ENCODE assay signal across 13 mouse cellular contexts in genomic region chr1:135755287-135755686, GRCm38 (mm10). TPM values are rescaled to one million over a fixed set of nuclear protein-coding genes. Genes with fewer than 3 reads are reported as not detected.
A peak's percentile ranks its signal among the peaks of the same experiment; 100 is the strongest.
DNase-seq lines count a peak whose midpoint lies in the region; ATAC-seq and TF ChIP-seq lines count a peak whose summit lies in the region.
"Had no signal": no experiment of that assay in that cellular context is flagged by ENCODE, and none has a peak within 500 bp of the region (broad histone marks: within the 10 kb centered on the region; RNA-seq: fewer than 3 reads in every experiment).

No protein-coding gene starts in this region.

- H3K79me2 ChIP-seq in heart, adult 2 months (replicated peaks; ENCODE audit: control insufficient read depth, insufficient read depth, low read length), result no peaks in the 10 kb centered on the region

- WGBS in heart, adult 2 months, result 34% methylated on average over 9 of the region's 9 CpGs
- WGBS in heart, embryonic 12.5 days, result 45% methylated on average over 9 of the region's 9 CpGs
- 48% methylated on average over 9 of the region's 9 CpGs for WGBS in heart, embryonic 16.5 days
- WGBS in forebrain, postnatal 0 days, result 69% methylated on average over 9 of the region's 9 CpGs
- WGBS in forebrain, embryonic 16.5 days, result 63% methylated on average over 9 of the region's 9 CpGs

- no peak for TF ChIP-seq POLR2A in heart, adult 2 months (IDR thresholded peaks at IDR 0.05; ENCODE audit: insufficient read depth, low read depth, low read length)

- no peaks in the 10 kb centered on the region for H3K9me3 ChIP-seq in heart, embryonic 12.5 days (replicated peaks)
- no peaks in the 10 kb centered on the region for H3K9me3 ChIP-seq in heart, embryonic 16.5 days (replicated peaks; ENCODE audit: control insufficient read depth, low read length)
- no peaks in the 10 kb centered on the region for H3K9me3 ChIP-seq in forebrain, postnatal 0 days (ENCODE audit: low read length)
- H3K9me3 ChIP-seq in forebrain, embryonic 16.5 days (ENCODE audit: control insufficient read depth, low read length), result no peaks in the 10 kb centered on the region
- H3K9me3 ChIP-seq: limb, embryonic 15.5 days; midbrain, embryonic 12.5 days had no signal

- TF ChIP-seq CTCF in heart, adult 2 months (IDR thresholded peaks at IDR 0.05), result no peak
- no peak for TF ChIP-seq CTCF in forebrain, postnatal 0 days (IDR thresholded peaks at IDR 0.05; ENCODE audit: low read depth)

- H3K27me3 ChIP-seq in heart, adult 2 months (ENCODE audit: control insufficient read depth, insufficient read depth, low read length), result no peaks in the 10 kb centered on the region
- no peaks in the 10 kb centered on the region for H3K27me3 ChIP-seq in heart, embryonic 12.5 days (replicated peaks)
- H3K27me3 ChIP-seq in heart, embryonic 16.5 days (ENCODE audit: control insufficient read depth, insufficient read depth, low read length), result no peaks in the 10 kb centered on the region
- H3K27me3 ChIP-seq in forebrain, postnatal 0 days (ENCODE audit: insufficient read depth, low read length), result no peaks in the 10 kb centered on the region
- no peaks in the 10 kb centered on the region for H3K27me3 ChIP-seq in forebrain, embryonic 16.5 days (replicated peaks; ENCODE audit: control insufficient read depth, insufficient read depth, low read length)
- H3K27me3 ChIP-seq: limb, embryonic 15.5 days had no signal

- H3K4me3 ChIP-seq in heart, adult 2 months, result no peak overlapping the region
- no peak overlapping the region for H3K4me3 ChIP-seq in heart, embryonic 12.5 days
- H3K4me3 ChIP-seq in heart, embryonic 16.5 days (ENCODE audit: low read length), result no peak overlapping the region
- no peak overlapping the region for H3K4me3 ChIP-seq in forebrain, postnatal 0 days (ENCODE audit: low read depth, low read length)
- H3K4me3 ChIP-seq in forebrain, embryonic 16.5 days (replicated peaks; ENCODE audit: low read length), result no peak overlapping the region
- H3K4me3 ChIP-seq: limb, embryonic 15.5 days; midbrain, embryonic 12.5 days had no signal

- intact Hi-C loops in heart, adult 2 months (cut with DNase I), result no loop called here

- no peak overlapping the region for H3K9ac ChIP-seq in heart, adult 2 months (ENCODE audit: low read depth, low read length)
- H3K9ac ChIP-seq in heart, embryonic 12.5 days, result no peak overlapping the region
- H3K9ac ChIP-seq in heart, embryonic 16.5 days (ENCODE audit: low read length), result no peak overlapping the region
- no peak overlapping the region for H3K9ac ChIP-seq in forebrain, postnatal 0 days
- no peak overlapping the region for H3K9ac ChIP-seq in forebrain, embryonic 16.5 days (replicated peaks; ENCODE audit: low read depth, low read length)
- H3K9ac ChIP-seq: limb, embryonic 15.5 days; midbrain, embryonic 12.5 days had no signal

- no peaks in the 10 kb centered on the region for H3K36me3 ChIP-seq in heart, adult 2 months (ENCODE audit: control insufficient read depth, insufficient read depth, low read length)
- H3K36me3 ChIP-seq in heart, embryonic 12.5 days, result peaks cover 23% of the 10 kb centered on the region
- H3K36me3 ChIP-seq in heart, embryonic 16.5 days (ENCODE audit: control insufficient read depth, insufficient read depth), result peaks cover 9% of the 10 kb centered on the region
- no peaks in the 10 kb centered on the region for H3K36me3 ChIP-seq in forebrain, postnatal 0 days (ENCODE audit: insufficient read depth)
- no peaks in the 10 kb centered on the region for H3K36me3 ChIP-seq in forebrain, embryonic 16.5 days (ENCODE audit: control insufficient read depth, insufficient read depth)

- H3K27ac ChIP-seq in heart, adult 2 months, result peak overlapping the region; percentile 58
- H3K27ac ChIP-seq in heart, embryonic 12.5 days (ENCODE audit: poor library complexity, severe bottlenecking), result no peak overlapping the region
- no peak overlapping the region; the same call in 1 of the 2 replicates for H3K27ac ChIP-seq in heart, embryonic 16.5 days (ENCODE audit: low read length)
- no peak overlapping the region for H3K27ac ChIP-seq in forebrain, postnatal 0 days (ENCODE audit: low read depth, low read length)
- no peak overlapping the region for H3K27ac ChIP-seq in forebrain, embryonic 16.5 days (ENCODE audit: low read length)
- H3K27ac ChIP-seq: limb, embryonic 15.5 days; midbrain, embryonic 12.5 days had no signal

- H3K4me2 ChIP-seq in heart, embryonic 12.5 days, result no peak overlapping the region
- no peak overlapping the region for H3K4me2 ChIP-seq in heart, embryonic 16.5 days (ENCODE audit: low read depth, low read length)
- H3K4me2 ChIP-seq in forebrain, postnatal 0 days (ENCODE audit: low read depth), result no peak overlapping the region
- H3K4me2 ChIP-seq in forebrain, embryonic 16.5 days (ENCODE audit: low read length), result no peak overlapping the region
- H3K4me2 ChIP-seq: limb, embryonic 15.5 days; midbrain, embryonic 12.5 days had no signal

- H3K4me1 ChIP-seq in heart, adult 2 months (ENCODE audit: control insufficient read depth, insufficient read depth, low read length), result peaks cover 4% of the 10 kb centered on the region
- peaks cover 22% of the 10 kb centered on the region for H3K4me1 ChIP-seq in heart, embryonic 12.5 days (replicated peaks)
- peaks cover 8% of the 10 kb centered on the region for H3K4me1 ChIP-seq in heart, embryonic 16.5 days (ENCODE audit: control insufficient read depth, insufficient read depth, low read length)
- H3K4me1 ChIP-seq in forebrain, postnatal 0 days (ENCODE audit: insufficient read depth), result no peaks in the 10 kb centered on the region
- H3K4me1 ChIP-seq in forebrain, embryonic 16.5 days (replicated peaks; ENCODE audit: control insufficient read depth, insufficient read depth, low read length), result no peaks in the 10 kb centered on the region
- H3K4me1 ChIP-seq: midbrain, embryonic 12.5 days had no signal

- ATAC-seq in heart, embryonic 12.5 days (ENCODE audit: insufficient number of reproducible peaks, low FRiP score), result no peak
- ATAC-seq in heart, embryonic 16.5 days (replicated peaks; ENCODE audit: extremely low read depth, insufficient read depth, low FRiP score), result peak; percentile 18; the same call in 1 of the 2 replicates
- ATAC-seq in forebrain, postnatal 0 days, result no peak
- no peak for ATAC-seq in forebrain, embryonic 16.5 days
- no peak for ATAC-seq in megakaryocyte progenitor cell, adult 5-6 weeks (replicated peaks; ENCODE audit: poor library complexity)
- ATAC-seq: activated CD4-positive, CD25-positive, alpha-beta regulatory T cell, adult 4 months; inflammation-experienced regulatory T-cells, adult 6 months had no signal

- 0 out of 2 replicates have a peak, but pooled peaks have one; percentile 51 for TF ChIP-seq EP300 in heart, adult 2 months (IDR thresholded peaks at IDR 0.05; ENCODE audit: insufficient read depth, low read depth, low read length)

- DNase-seq in heart, adult 2 months, result peak; percentile 73 to 81
- peak; percentile 71 for DNase-seq in adipocyte (ENCODE audit: low spot score)
- DNase-seq in lung, postnatal 4 days, result peak; percentile 63 to 80
- DNase-seq in forebrain, postnatal 0 days, result no peak
- DNase-seq: cerebellum, adult 11 months had no signal

RNA-seq across cellular contexts. Expression of gene Phlda3, which starts 10.6 kb away (rescaled TPM):
- total RNA-seq in heart, adult 2 months (2021), result 10 to 100 TPM in 1 of 2 experiments, 1 to 10 TPM in 1; 8.4 to 11.5 TPM
- polyA plus RNA-seq in heart, adult 2 months (2012; rRNA removed), result 23.3 and 36.8 TPM in 2 replicates
- 73.0 and 74.1 TPM in 2 replicates for polyA plus RNA-seq in heart, embryonic 12.5 days (2016; fragmentation: Nextera tagmentation; extraction: Ambion mirVana)
- 77.1 and 80.4 TPM in 2 replicates for polyA plus RNA-seq in heart, embryonic 16.5 days (2015; fragmentation: Nextera tagmentation; extraction: Ambion mirVana)
- 23.6 and 27.2 TPM in 2 replicates for total RNA-seq in forebrain, postnatal 0 days (2014; rRNA removed)
- polyA plus RNA-seq in forebrain, postnatal 0 days (2015; fragmentation: Nextera tagmentation; extraction: Ambion mirVana), result 28.5 and 30.3 TPM in 2 replicates
- polyA plus RNA-seq in forebrain, embryonic 16.5 days (2015; fragmentation: Nextera tagmentation; extraction: Ambion mirVana), result 17.3 and 19.9 TPM in 2 replicates
- 0.61 and 1.1 TPM in 2 replicates for total RNA-seq in megakaryocyte progenitor cell, adult 5-6 weeks (2015)
- not detected in 2 replicates for total RNA-seq in megakaryocyte progenitor cell, adult 5-6 weeks (2017)

RNA-seq across cellular contexts. Expression of gene Tnni1, which starts 23.9 kb away (rescaled TPM):
- total RNA-seq in heart, adult 2 months (2021), result 1 to 10 TPM in 1 of 2 experiments, under 1 TPM in 1; 0.84 to 1.1 TPM
- polyA plus RNA-seq in heart, adult 2 months (2012; rRNA removed), result 1.3 and 2.5 TPM in 2 replicates
- polyA plus RNA-seq in heart, embryonic 12.5 days (2016; fragmentation: Nextera tagmentation; extraction: Ambion mirVana), result 3,113 and 3,172 TPM in 2 replicates
- 4,265 and 4,826 TPM in 2 replicates for polyA plus RNA-seq in heart, embryonic 16.5 days (2015; fragmentation: Nextera tagmentation; extraction: Ambion mirVana)
- total RNA-seq in forebrain, postnatal 0 days (2014; rRNA removed), result 0.19 TPM in 1 of 2 replicates, not detected in the other
- polyA plus RNA-seq in forebrain, postnatal 0 days (2015; fragmentation: Nextera tagmentation; extraction: Ambion mirVana), result 0.39 and 0.48 TPM in 2 replicates
- polyA plus RNA-seq in forebrain, embryonic 16.5 days (2015; fragmentation: Nextera tagmentation; extraction: Ambion mirVana), result 0.88 TPM in 1 of 2 replicates, not detected in the other
- total RNA-seq in megakaryocyte progenitor cell, adult 5-6 weeks (2015), result not detected in 2 replicates
- total RNA-seq in megakaryocyte progenitor cell, adult 5-6 weeks (2017), result not detected in 2 replicates
- polyA plus RNA-seq: activated CD4-positive, CD25-positive, alpha-beta regulatory T cell, adult 4 months; inflammation-experienced regulatory T-cells, adult 6 months had no signal

RNA-seq across cellular contexts. Expression of gene Csrp1, which starts 35.4 kb away (rescaled TPM):
- 10 to 100 TPM; 50.1 to 50.5 TPM for total RNA-seq in heart, adult 2 months (2021)
- polyA plus RNA-seq in heart, adult 2 months (2012; rRNA removed), result 99.2 and 128 TPM in 2 replicates
- 266 and 270 TPM in 2 replicates for polyA plus RNA-seq in heart, embryonic 12.5 days (2016; fragmentation: Nextera tagmentation; extraction: Ambion mirVana)
- 160 and 174 TPM in 2 replicates for polyA plus RNA-seq in heart, embryonic 16.5 days (2015; fragmentation: Nextera tagmentation; extraction: Ambion mirVana)
- total RNA-seq in forebrain, postnatal 0 days (2014; rRNA removed), result 53.2 and 55.7 TPM in 2 replicates
- 20.8 and 21.0 TPM in 2 replicates for polyA plus RNA-seq in forebrain, postnatal 0 days (2015; fragmentation: Nextera tagmentation; extraction: Ambion mirVana)
- polyA plus RNA-seq in forebrain, embryonic 16.5 days (2015; fragmentation: Nextera tagmentation; extraction: Ambion mirVana), result 14.5 and 17.6 TPM in 2 replicates
- total RNA-seq in megakaryocyte progenitor cell, adult 5-6 weeks (2015), result 103 and 106 TPM in 2 replicates
- 104 and 113 TPM in 2 replicates for total RNA-seq in megakaryocyte progenitor cell, adult 5-6 weeks (2017)

Comparison
In these comparisons a context has a peak if more than half of its experiments do, and no peak if none do; other contexts are left out.
1. RNA of gene Tnni1, which starts 23.9 kb away (polyA plus RNA-seq): 4,265 to 4,826 TPM in heart, embryonic 16.5 days and 3,113 to 3,172 TPM in heart, embryonic 12.5 days; 1.3 to 2.5 TPM in heart, adult 2 months, 0.39 to 0.48 TPM in forebrain, postnatal 0 days and 0.88 TPM in forebrain, embryonic 16.5 days; every median in the first group is over 100 times any median in the second.